Mouse (Mus musculus): ENCODE data around the gene Adamts17. TPM values are rescaled to one million over a fixed set of nuclear protein-coding genes. Genes with fewer than 3 reads are reported as not detected.
A peak's percentile ranks its signal among the peaks of the same experiment; 100 is the strongest.

The Adamts17 gene
- polyA plus RNA-seq, 1 experiment from 2014 or later: 3.6 TPM

DNA sequence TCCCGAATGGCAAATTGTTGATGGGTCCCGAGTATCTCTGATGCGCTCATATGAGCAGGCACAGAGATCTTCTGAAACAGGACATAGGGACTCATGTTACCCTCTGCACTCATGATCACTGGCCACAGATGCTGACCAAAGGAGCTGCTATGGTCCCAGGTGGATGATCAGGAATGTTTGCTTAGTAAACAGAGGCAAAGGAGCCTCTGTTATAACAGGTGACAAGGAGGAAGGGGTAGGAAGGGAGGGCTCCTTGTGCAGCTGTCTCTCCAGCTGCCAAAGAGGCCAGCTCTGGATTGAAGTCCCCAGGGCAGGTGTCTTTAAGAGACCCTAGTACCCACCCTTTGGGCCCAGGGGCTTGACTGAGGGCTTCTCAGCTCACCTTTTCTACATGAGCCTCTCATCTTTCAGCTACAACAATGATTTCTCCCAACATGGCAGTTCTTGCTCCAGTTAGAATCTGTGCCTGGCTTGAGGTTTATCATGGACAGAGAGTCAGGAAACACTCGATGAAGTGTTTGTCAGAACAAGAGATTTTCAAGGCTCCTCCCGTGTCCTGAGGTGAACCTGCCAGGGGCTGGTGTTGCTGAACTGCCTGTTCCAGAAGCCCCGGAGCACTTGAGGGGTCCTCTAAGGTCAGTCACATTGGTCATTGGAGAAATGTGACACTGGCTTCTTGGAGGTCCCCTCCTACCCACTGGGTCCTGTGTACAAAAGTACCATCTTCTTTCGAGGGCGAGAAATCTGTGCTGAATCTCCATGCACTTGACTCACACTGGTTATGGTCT is 120.9 kb downstream of the Adamts17 start:
- no peaks in the 10 kb centered on the region for H3K36me3 ChIP-seq (ENCODE audit: insufficient read depth, low read length)
- peak; percentile 54 for ATAC-seq (ENCODE audit: low FRiP score, low TSS enrichment)
- no peaks in the 10 kb centered on the region for H3K27me3 ChIP-seq (ENCODE audit: insufficient read depth, low read length)
- H3K4me1 ChIP-seq (ENCODE audit: insufficient read depth, low read length): peaks cover 37% of the 10 kb centered on the region
- no peak overlapping the region for H3K4me2 ChIP-seq (replicated peaks; ENCODE audit: low read depth, low read length)
- H3K9me3 ChIP-seq (ENCODE audit: low read length): no peaks in the 10 kb centered on the region
- WGBS: 38% methylated on average over 8 of the region's 8 CpGs
- H3K4me3 ChIP-seq (ENCODE audit: low read length): no peak overlapping the region
- peak overlapping the region; percentile 35; the same call in 1 of the 2 replicates for H3K27ac ChIP-seq (ENCODE audit: low read length)
- no peak overlapping the region for H3K9ac ChIP-seq (replicated peaks; ENCODE audit: low read length)

- H3K27me3 ChIP-seq (ENCODE audit: insufficient read depth, low read length): no peaks in the 10 kb centered on the region
- ATAC-seq (ENCODE audit: low FRiP score, low TSS enrichment): no peak
- H3K36me3 ChIP-seq (ENCODE audit: insufficient read depth, low read length): no peaks in the 10 kb centered on the region
- no peak overlapping the region for H3K4me3 ChIP-seq (ENCODE audit: low read length)
- no peak overlapping the region for H3K9ac ChIP-seq (replicated peaks; ENCODE audit: low read length)
- no peaks in the 10 kb centered on the region for H3K9me3 ChIP-seq (ENCODE audit: low read length)
- no peak overlapping the region for H3K4me2 ChIP-seq (replicated peaks; ENCODE audit: low read depth, low read length)
- H3K27ac ChIP-seq (ENCODE audit: low read length): no peak overlapping the region
- WGBS: 77% methylated on average over 10 of the region's 10 CpGs
- H3K4me1 ChIP-seq (ENCODE audit: insufficient read depth, low read length): peaks cover 43% of the 10 kb centered on the region
Measured at GRCm38 (mm10) chr7:66962736-66963135, 123.2 kb downstream of the Adamts17 start.

DNA sequence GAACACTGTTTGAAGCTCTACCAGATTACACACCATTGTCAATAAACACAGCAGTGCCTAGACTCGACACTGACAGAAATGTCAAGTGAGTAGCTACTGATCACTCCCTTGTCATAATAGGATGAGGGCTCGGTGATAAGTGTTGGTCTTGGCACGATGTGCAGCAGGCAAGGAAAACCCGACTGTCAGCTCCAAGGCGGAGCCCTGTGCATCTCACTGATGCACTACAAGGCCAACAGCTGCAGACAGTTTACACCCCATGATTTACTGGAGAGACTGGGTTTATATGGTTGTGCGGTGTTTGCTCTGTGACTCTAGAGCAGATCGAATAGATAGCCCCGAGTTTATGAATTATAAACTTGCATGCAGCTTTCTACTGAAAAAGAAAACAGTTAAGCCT is 124.0 kb downstream of the Adamts17 start:
- no peak overlapping the region for H3K27ac ChIP-seq (ENCODE audit: low read length)
- no peak overlapping the region for H3K9ac ChIP-seq (replicated peaks; ENCODE audit: low read length)
- H3K4me3 ChIP-seq (ENCODE audit: low read length): no peak overlapping the region
- H3K9me3 ChIP-seq (ENCODE audit: low read length): no peaks in the 10 kb centered on the region
- H3K4me1 ChIP-seq (ENCODE audit: insufficient read depth, low read length): peaks cover 45% of the 10 kb centered on the region
- WGBS: 32% methylated on average over 8 of the region's 8 CpGs
- H3K27me3 ChIP-seq (ENCODE audit: insufficient read depth, low read length): no peaks in the 10 kb centered on the region
- no peak for ATAC-seq (ENCODE audit: low FRiP score, low TSS enrichment)
- no peak overlapping the region for H3K4me2 ChIP-seq (replicated peaks; ENCODE audit: low read depth, low read length)
- H3K36me3 ChIP-seq (ENCODE audit: insufficient read depth, low read length): no peaks in the 10 kb centered on the region

DNA sequence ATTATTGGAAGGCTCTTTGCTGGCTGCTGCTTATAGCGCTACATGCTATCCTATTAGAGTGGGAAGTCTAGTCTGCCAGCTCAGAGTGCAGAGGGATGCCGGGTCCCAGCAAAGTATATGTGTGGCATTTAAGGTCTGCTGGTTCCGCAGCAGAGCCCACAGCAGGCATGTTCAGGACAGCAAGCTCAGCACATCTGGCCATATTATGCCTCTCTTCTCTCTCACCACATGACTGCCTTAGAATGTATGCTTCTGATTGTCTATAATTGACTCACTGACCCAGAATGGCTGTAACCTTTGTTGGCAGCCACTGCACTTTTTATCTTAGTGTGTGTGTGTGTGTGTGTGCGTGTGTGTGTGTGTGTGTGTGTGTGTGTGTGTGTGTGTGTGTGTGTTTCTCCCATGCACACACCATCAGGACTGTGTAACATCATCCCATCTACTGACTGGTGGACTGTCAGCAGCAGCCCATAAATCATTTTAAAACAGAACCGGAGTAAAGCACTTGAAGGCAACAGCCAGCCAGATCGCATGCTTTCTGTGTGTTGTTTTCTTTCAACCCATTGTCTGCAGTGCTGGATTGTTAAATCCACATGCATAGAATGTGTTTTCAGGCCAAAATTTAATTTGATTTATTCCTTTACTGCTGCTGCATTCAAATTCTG is 127.1 kb downstream of the Adamts17 start:
- peak; percentile 52; the same call in 1 of the 2 replicates for ATAC-seq (ENCODE audit: low FRiP score, low TSS enrichment)

GRCm38 (mm10) chr7:66967206-66967919 is 127.8 kb downstream of the Adamts17 start:
- Histone ChIP-seq H3K4me1 (ENCODE audit: insufficient read depth, low read length) (peaks cover 38% of the 10 kb centered on the region), H3K9me3 (ENCODE audit: low read length) (no peaks in the 10 kb centered on the region), H3K4me2 (replicated peaks; ENCODE audit: low read depth, low read length) (no peak overlapping the region), H3K9ac (replicated peaks; ENCODE audit: low read length) (no peak overlapping the region), H3K36me3 (ENCODE audit: insufficient read depth, low read length) (no peaks in the 10 kb centered on the region), H3K27me3 (ENCODE audit: insufficient read depth, low read length) (no peaks in the 10 kb centered on the region), H3K4me3 (ENCODE audit: low read length) (no peak overlapping the region), H3K27ac (ENCODE audit: low read length) (peak overlapping the region; percentile 60; the same call in 1 of the 2 replicates)
- ATAC-seq (ENCODE audit: low FRiP score, low TSS enrichment): no peak
- 47% methylated on average over 8 of the region's 8 CpGs for WGBS

More for the DNA sequence above, 127.1 kb downstream of the Adamts17 start:
- Histone ChIP-seq H3K9me3 (ENCODE audit: low read length) (no peaks in the 10 kb centered on the region), H3K36me3 (ENCODE audit: insufficient read depth, low read length) (no peaks in the 10 kb centered on the region), H3K27ac (ENCODE audit: low read length) (0 out of 2 replicates have a peak overlapping the region, but pooled peaks have one; percentile 60), H3K27me3 (ENCODE audit: insufficient read depth, low read length) (no peaks in the 10 kb centered on the region), H3K4me1 (ENCODE audit: insufficient read depth, low read length) (peaks cover 38% of the 10 kb centered on the region), H3K9ac (replicated peaks; ENCODE audit: low read length) (no peak overlapping the region), H3K4me3 (ENCODE audit: low read length) (no peak overlapping the region), H3K4me2 (replicated peaks; ENCODE audit: low read depth, low read length) (no peak overlapping the region)
- 38% methylated on average over 5 of the region's 6 CpGs for WGBS

DNA sequence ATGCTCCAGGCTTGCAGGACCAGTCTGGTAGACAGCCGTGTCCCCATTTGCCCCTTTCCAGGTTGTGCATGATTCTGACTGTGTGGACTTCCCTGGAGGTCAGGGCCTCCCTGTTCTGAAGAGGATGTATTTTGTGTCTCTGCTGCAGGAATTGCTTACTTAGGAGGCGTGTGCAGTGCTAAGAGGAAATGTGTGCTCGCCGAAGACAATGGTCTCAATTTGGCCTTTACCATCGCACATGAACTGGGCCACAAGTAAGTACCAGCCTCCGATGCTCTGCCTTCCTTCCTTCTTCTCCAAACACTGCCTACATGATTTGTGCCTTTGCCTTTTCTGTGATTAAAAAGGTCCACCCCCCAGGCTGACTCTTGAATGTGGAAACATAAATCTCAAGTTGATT is 129.1 kb downstream of the Adamts17 start:
- no peaks in the 10 kb centered on the region for H3K27me3 ChIP-seq (ENCODE audit: insufficient read depth, low read length)
- no peak for ATAC-seq (ENCODE audit: low FRiP score, low TSS enrichment)
- peaks cover 36% of the 10 kb centered on the region for H3K4me1 ChIP-seq (ENCODE audit: insufficient read depth, low read length)
- H3K9me3 ChIP-seq (ENCODE audit: low read length): no peaks in the 10 kb centered on the region
- no peak overlapping the region for H3K27ac ChIP-seq (ENCODE audit: low read length)
- H3K36me3 ChIP-seq (ENCODE audit: insufficient read depth, low read length): no peaks in the 10 kb centered on the region
- 58% methylated on average over 6 of the region's 6 CpGs for WGBS
- no peak overlapping the region for H3K9ac ChIP-seq (replicated peaks; ENCODE audit: low read length)
- no peak overlapping the region for H3K4me3 ChIP-seq (ENCODE audit: low read length)
- H3K4me2 ChIP-seq (replicated peaks; ENCODE audit: low read depth, low read length): no peak overlapping the region

DNA sequence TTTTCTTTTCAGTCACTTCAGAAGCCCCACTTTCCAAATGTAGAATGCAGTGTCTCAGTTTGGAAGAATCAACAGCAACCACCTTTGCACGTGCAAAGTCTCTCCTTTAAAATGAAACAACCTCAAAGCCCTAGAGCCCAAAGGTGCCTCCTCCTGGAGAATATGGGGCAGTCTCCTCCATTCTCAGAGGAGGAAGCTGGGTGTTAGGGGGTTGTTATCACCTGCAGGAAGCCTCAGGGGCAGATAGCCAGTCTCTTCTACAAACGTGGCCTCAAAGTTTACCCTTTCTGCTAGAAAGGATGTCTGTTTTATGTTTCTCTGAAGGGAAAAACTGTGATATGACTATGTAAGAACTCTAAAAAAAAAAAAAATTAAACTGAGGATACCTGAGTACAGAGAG is 129.7 kb downstream of the Adamts17 start:
- Histone ChIP-seq H3K4me2 (replicated peaks; ENCODE audit: low read depth, low read length) (no peak overlapping the region), H3K4me3 (ENCODE audit: low read length) (no peak overlapping the region), H3K27ac (ENCODE audit: low read length) (no peak overlapping the region), H3K9ac (replicated peaks; ENCODE audit: low read length) (no peak overlapping the region), H3K9me3 (ENCODE audit: low read length) (no peaks in the 10 kb centered on the region), H3K4me1 (ENCODE audit: insufficient read depth, low read length) (peaks cover 31% of the 10 kb centered on the region), H3K27me3 (ENCODE audit: insufficient read depth, low read length) (no peaks in the 10 kb centered on the region), H3K36me3 (ENCODE audit: insufficient read depth, low read length) (no peaks in the 10 kb centered on the region)
- ATAC-seq (ENCODE audit: low FRiP score, low TSS enrichment): no peak
- 33% methylated on average over 2 of the region's 2 CpGs for whole genome bisulfite sequencing

GRCm38 (mm10) chr7:66970235-66970634 is 130.7 kb downstream of the Adamts17 start:
- H3K27ac ChIP-seq (ENCODE audit: low read length): no peak overlapping the region
- no peak overlapping the region for H3K4me3 ChIP-seq (ENCODE audit: low read length)
- H3K4me1 ChIP-seq (ENCODE audit: insufficient read depth, low read length): peaks cover 32% of the 10 kb centered on the region
- no peak overlapping the region for H3K9ac ChIP-seq (replicated peaks; ENCODE audit: low read length)
- no peak overlapping the region for H3K4me2 ChIP-seq (replicated peaks; ENCODE audit: low read depth, low read length)
- H3K9me3 ChIP-seq (ENCODE audit: low read length): no peaks in the 10 kb centered on the region
- no peak for ATAC-seq (ENCODE audit: low FRiP score, low TSS enrichment)
- H3K27me3 ChIP-seq (ENCODE audit: insufficient read depth, low read length): no peaks in the 10 kb centered on the region
- H3K36me3 ChIP-seq (ENCODE audit: insufficient read depth, low read length): no peaks in the 10 kb centered on the region
- WGBS: 68% methylated on average over 2 of the region's 2 CpGs

DNA sequence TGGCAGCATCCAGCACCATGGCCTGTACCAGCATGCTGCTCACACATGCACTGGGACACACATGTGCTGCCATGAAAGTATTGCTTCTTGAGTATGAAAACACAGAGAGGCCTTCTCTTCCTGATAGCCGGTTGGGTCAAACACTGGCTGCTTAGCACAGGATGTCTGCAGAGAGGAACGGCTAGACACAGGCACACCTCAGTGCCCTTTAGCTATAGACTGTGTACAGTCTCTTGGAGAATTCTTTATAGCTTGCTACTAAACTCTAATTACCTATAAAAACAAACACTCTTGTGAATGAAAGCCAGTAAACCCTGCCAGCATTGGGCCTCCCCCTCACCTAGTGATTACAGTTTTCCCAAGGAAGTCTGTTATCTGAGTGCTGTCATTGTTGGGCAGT is 131.4 kb downstream of the Adamts17 start:
- Histone ChIP-seq H3K27ac (ENCODE audit: low read length) (no peak overlapping the region), H3K9ac (replicated peaks; ENCODE audit: low read length) (no peak overlapping the region), H3K4me3 (ENCODE audit: low read length) (no peak overlapping the region), H3K9me3 (ENCODE audit: low read length) (no peaks in the 10 kb centered on the region), H3K4me2 (replicated peaks; ENCODE audit: low read depth, low read length) (no peak overlapping the region), H3K36me3 (ENCODE audit: insufficient read depth, low read length) (no peaks in the 10 kb centered on the region), H3K27me3 (ENCODE audit: insufficient read depth, low read length) (no peaks in the 10 kb centered on the region), H3K4me1 (ENCODE audit: insufficient read depth, low read length) (peaks cover 32% of the 10 kb centered on the region)
- ATAC-seq (ENCODE audit: low FRiP score, low TSS enrichment): 0 out of 2 replicates have a peak, but pooled peaks have one; percentile 29
- WGBS: 23% methylated on average over 2 of the region's 2 CpGs
